Mouse (Mus musculus) embryonic fibroblast, embryonic 13.5 days (primary cell): ENCODE data around the gene Rbm20.

Source experiments
- CTCF ChIP-seq: IDR thresholded peaks from 2 replicates; pipeline ENCODE4 v1.5.1; 2011; ENCODE audit warnings: mild to moderate bottlenecking, control low read depth, low read length, moderate library complexity, borderline replicate concordance; ENCODE audit not compliant: insufficient read depth
- POLR2A ChIP-seq: IDR thresholded peaks from 2 replicates; pipeline ENCODE4 v1.6.1; 2011; ENCODE audit warnings: low read depth, mild to moderate bottlenecking, control low read depth, low read length, moderate library complexity

- TF ChIP-seq POLR2A (no peak), CTCF (no peak)
Observed at GRCm38 (mm10) chr19:53823847-53824246, 146.7 kb downstream of the Rbm20 start.
